Mouse (Mus musculus): ENCODE measurements around the gene Cul3.
"Not testable (repeated sequence)": the region's sequence is repeated elsewhere in the genome, so short reads cannot be mapped to it uniquely, and the experiment has no call there.

The Cul3 gene

DNA sequence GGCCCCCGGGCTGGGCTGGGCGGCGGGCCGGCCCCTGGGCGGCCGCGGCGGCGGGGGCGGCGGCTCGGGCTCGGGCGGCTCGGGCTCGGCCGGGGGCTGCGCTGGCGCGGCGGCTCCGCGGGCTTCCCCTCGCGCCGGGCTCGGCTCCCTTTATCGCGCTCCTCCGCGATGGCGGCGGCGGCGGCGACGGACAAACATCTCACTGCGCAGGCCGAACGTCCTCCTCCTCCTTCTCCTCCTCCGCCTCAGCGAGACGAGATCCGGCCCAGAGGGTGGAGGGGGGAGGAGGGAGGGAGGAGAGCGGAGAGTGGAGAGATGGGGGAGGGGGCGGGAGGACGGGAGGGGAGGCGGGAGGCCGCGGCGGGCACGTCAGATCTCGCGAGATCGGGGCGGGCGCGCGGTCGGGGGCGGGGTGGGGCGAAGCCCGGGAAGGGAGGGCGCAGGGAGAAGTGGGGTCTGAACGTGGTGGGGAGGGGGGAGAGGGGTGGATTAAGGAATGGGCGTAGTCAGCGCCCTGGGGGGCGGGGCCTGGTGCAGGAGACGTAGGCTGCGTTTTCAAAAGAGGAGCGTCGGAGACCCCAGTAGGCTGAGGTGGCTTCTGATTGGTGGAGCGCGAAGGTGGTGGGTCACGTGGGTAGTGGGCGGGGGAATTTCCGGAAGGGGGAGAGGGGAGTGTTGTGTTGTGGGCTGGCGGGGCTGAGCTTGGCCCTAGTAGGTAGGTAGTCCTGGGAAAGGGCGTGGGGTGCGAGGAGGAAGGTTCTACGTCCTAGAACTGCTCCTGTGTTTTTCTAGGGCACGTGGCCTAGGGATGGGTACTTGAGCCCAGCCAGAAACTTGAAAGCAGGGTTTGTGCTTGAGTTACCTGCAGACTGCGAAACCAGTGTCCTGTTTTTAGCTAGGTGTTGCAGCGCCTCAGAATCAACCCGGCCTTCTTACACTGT is at the start of gene Cul3:
Gene Cul3 (minus strand): TSS at position 45 of the 941 bp plus-strand sequence.
- DNase-seq (ENCODE audit: low read depth, low spot score) = peak; percentile 99

DNA sequence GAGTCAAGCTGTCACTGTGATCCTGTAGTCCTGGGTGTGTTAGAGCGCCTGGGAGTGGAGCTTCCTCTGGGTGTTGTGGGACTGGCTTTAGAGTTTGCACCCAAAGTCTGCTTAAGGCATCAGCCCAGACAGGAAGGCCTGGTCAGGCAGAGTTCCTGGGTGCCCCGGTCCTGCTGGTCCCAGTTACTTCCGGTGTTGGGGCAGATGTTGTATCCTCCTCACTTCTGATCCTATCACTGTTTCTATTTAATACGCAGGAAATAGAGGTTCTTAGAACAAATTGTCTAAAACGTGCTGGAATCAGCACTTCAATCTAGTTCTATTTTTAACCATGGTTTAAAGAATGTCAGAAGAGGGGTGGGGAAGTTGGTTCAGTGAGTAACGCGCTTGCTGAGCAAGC is 49.2 kb upstream of the Cul3 start:
- DNase-seq (ENCODE audit: low read depth, low spot score) = no peak

GRCm38 (mm10) chr1:80383613-80384589 is 43.6 kb upstream of the Cul3 start:
- DNase-seq (ENCODE audit: low read depth, low spot score) = no peak

DNA sequence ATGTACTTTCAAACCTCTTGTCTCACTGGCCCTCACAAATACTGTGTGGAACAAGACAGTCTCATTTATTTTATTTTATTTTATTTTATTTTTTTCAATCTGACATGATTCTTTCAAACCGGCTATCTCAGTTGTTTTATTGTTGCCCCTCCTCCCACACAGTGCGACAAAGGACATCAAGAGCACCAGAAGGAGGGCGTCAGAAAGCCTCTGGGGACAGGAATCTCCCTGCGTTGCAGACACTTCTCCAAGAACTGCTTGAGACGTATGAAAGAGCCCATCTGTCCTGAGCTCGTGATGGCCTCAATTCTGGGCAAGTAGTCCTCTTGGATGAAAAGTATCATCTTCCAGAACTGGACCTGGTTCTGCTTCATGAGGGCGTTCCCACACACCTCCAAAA is 42.6 kb upstream of the Cul3 start:
- no peak for DNase-seq (ENCODE audit: low read depth, low spot score)

DNA sequence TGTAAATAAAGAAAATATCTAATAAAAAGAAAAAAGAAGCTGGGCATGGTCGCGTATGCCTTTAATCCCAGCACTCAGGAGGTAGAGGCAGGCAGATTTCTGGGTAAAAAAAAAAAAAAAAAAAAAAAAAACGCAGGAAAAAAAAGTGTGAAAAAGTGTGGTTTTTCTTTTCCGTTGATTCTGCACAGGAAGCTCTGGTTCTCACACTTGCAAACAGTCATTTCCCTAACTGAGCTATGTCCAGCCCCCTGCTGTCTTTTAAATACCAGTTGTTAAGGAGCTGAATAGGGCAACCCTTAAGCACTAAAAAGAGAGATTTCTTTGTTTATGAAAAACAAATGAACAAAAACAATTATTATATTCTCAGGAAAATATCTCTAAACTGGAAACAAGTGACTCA is 41.0 kb upstream of the Cul3 start:
- no peak for DNase-seq (ENCODE audit: low read depth, low spot score)

DNA sequence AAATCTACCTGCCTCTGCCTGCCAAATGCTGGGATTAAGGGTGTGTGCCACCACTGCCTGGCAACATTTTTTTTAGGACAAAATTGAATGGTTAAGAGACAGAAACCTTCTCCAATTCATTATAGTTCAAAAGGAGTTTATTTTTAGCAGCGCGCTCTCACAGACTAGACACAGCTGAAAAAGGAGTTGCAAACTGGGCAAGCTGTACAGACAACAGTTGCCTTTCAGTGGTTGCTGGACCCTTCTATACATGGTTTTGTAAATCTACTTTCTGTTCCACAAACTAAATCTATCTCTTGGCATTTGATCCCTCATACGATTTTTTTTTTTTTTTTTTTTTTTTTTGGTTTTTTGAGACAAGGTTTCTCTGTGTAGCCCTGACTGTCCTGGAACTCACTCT is 31.7 kb upstream of the Cul3 start:
- no peak for DNase-seq (ENCODE audit: low read depth, low spot score)

DNA sequence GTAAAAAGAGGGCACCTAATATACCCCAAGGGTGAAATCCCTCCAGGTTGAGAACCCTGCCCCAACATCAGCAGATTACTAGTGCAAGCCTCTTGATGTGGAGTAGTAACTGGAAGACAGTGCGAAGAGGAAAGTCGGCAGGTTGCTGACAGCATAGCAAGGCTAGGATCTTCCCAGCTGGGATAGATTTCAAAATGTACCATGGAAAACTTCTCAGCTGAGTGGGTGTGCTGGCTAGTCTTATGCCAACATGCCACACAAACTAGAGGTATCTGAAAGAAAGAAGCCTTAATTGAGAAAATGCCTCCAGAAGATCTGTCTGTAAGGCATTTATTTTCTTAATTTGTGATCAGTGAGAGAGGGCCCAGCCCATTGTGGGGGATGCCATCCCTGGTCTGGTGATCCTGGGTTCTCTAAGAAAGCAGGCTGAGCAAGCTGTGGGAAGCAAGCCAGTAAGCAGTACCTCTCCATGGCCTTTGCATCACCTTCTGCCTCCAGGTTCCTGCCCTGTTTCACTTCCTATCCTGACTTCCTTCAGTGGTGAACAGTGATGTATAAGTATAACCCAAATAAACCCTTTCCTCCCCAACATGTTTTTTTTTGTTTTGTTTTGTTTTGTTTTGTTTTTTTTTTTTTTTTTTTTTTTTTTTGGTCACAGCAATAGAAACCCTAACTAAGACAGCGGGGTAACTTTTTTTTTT is 31.1 kb upstream of the Cul3 start:
- DNase-seq (ENCODE audit: low read depth, low spot score) = no peak

- no peak for DNase-seq (ENCODE audit: low read depth, low spot score)
Measured at GRCm38 (mm10) chr1:80363486-80363885, 23.2 kb upstream of the Cul3 start.

- no peak for DNase-seq (ENCODE audit: low read depth, low spot score)
Measured at GRCm38 (mm10) chr1:80362946-80363345, 22.7 kb upstream of the Cul3 start.

- no peak for DNase-seq (ENCODE audit: low read depth, low spot score)
Measured at GRCm38 (mm10) chr1:80362400-80362799, 22.1 kb upstream of the Cul3 start.

- not testable (repeated sequence) for DNase-seq (ENCODE audit: low read depth, low spot score)
Measured at GRCm38 (mm10) chr1:80361771-80362170, 21.5 kb upstream of the Cul3 start.

DNA sequence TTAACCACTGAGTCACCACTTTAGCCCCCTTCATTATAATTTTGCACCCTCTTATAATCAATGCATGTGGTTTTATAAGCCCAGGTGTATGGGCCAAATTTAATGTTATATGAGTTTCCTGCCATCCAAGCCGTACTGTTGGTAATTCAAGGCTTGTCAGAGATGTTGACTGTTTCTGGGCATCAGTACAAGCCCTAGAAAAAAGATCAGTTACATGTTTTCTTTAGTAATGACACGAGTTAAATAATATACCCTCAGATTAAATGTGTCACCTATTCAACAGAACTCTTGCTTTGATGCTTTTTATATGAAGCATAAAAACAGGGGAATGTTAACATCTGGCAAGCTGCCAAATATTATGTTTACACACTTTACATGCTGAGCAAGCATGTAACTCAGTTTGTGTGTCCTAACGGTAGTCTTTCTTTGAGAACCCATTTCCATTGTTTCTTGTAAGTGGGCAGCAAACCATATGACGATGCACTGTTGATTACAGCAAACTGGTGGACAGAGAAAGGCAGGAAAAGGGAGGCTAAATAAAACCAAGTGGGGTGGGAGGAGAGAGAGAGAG is 19.8 kb upstream of the Cul3 start:
- no peak for DNase-seq (ENCODE audit: low read depth, low spot score)

DNA sequence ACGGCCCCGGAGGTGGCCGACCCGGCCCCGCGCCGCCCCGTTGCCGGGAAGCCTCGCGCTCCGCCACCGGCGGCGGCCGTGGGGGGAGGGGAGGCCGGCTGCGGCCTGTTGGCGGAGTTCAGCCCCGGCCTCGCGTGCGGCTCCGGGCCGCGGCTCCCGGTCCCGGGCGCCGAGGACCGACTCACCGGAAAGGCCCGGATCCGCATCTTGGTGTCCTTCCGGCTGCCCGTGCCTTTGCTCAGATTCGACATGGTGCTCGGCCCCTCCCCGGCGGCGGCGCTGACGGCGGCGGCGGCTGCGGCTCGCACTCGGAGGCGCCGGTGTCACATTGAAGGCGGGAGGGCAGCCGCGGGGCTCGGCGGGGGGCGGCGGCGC is 232 bp downstream of the Cul3 start:
- no peak for DNase-seq (ENCODE audit: low read depth, low spot score)

DNA sequence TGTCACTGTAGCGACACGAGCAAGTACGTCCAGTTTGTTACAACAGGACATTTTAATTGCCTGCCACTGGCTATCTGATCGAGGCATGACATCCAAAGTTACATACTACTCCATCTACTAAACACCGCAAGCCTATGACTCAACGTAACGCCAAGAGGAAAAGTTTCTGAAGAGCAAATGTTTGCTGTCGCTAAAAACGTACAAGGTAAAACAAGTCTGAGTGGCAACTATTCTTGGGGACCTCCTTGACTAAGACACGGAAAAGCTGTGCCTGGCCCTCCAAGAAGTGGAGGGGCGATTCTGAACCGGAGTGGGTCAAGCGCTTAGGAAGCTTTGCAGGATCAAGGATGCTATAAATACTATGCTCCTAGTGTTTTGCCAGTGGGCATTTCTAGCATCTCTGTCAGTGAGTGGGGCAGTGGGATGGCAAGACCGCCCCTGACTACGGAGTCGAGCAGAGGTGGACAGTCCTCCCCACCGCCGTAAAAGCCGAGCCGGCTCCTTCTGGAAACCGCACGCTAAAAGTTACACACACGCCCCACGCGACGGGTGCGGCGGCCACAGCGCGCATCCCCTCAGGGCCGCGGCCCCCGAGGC is 757 bp downstream of the Cul3 start:
- no peak for DNase-seq (ENCODE audit: low read depth, low spot score)

DNA sequence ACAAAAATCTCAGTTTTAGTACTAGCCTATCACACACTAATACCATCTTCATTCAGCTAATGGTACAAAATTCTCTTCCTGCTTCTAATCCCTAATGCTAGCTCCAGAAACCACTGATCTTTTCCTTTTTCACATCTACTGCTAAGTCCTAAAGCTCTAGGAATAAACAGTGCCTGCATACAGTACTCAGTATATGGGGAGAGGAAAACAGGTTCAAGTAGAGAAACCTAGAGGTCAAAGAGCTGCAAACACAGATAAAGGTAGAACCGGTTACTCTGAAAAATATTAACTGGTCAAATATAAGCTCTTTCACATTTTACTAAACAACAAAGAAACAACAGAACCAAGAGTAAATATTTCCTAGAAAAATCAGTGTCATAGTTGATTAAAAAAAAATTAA is 1.9 kb downstream of the Cul3 start:
- no peak for DNase-seq (ENCODE audit: low read depth, low spot score)

GRCm38 (mm10) chr1:80335726-80336368 is 4.4 kb downstream of the Cul3 start:
- no peak for DNase-seq (ENCODE audit: low read depth, low spot score)

DNA sequence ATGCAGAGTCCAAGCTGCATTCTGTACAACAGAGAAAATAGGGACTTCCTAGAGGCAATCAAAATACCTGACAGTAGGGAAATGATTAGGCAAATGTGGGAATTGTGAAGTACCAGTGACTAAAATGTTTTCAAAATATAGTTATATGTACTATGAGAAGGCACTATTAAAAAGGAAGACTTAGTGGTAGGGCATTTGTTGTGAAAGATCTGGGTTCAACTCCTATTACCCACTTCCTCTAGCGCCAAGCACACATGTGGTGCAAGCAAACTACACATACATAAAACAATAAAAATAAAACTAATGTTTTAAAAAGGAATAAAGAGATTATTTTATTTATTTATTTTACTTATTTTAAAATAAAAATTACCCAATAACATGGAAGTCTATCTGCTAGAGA is 5.2 kb downstream of the Cul3 start:
- no peak for DNase-seq (ENCODE audit: low read depth, low spot score)

DNA sequence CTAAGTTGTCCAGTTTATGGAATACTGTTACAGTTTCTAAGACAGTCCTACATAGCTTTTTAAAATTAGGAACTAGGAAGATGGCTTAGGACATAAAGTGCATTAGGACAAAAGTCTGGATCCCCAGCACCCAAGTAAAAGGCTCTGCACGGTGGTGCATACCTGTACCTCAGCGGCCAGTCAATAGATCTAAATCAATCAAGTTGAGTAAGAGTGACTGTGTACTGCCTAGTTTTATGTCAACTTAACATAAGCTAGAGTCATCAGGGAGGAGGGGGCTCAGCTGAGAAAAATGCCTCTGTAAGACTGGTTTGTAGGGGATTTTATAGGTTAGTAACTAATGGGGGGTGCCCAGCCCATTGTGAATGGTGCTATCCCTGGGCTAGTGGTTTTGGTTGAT is 9.3 kb downstream of the Cul3 start:
- DNase-seq (ENCODE audit: low read depth, low spot score) = no peak

GRCm38 (mm10) chr1:80325761-80326160 is 14.5 kb downstream of the Cul3 start:
- DNase-seq (ENCODE audit: low read depth, low spot score) = no peak

- no peak for DNase-seq (ENCODE audit: low read depth, low spot score)
Measured at GRCm38 (mm10) chr1:80324370-80324769, 15.9 kb downstream of the Cul3 start.
